Mouse (Mus musculus) c-Kit-positive CD71-positive TER-119-negative erythroid progenitor cells, embryonic 14.5 days (primary cell): ENCODE results near the gene Ndrg4.

Source experiments
- DNase-seq: peaks from one replicate; pipeline ENCODE4 v3.0.0-alpha.2; 2013; ENCODE audit warnings: low read depth

Gene Ndrg4

GRCm38 (mm10) chr8:95716546-95717335 lies 40.0 kb downstream of the Ndrg4 start:
- no peak for DNase-seq

- DNase-seq: no peak
These were observed 50.8 kb downstream of the Ndrg4 start for GRCm38 (mm10) chr8:95727625-95728024.

- DNase-seq: no peak
These were observed 61.8 kb downstream of the Ndrg4 start for GRCm38 (mm10) chr8:95738596-95738995.

GRCm38 (mm10) chr8:95741732-95742131 lies 65.0 kb downstream of the Ndrg4 start:
- no peak for DNase-seq

GRCm38 (mm10) chr8:95748028-95748427 lies 71.2 kb downstream of the Ndrg4 start:
- DNase-seq: no peak

GRCm38 (mm10) chr8:95751924-95752323 lies 75.1 kb downstream of the Ndrg4 start:
- DNase-seq: no peak

- DNase-seq: no peak
These were observed 83.5 kb downstream of the Ndrg4 start for GRCm38 (mm10) chr8:95760323-95760722.

- no peak for DNase-seq
These were observed 87.4 kb downstream of the Ndrg4 start for GRCm38 (mm10) chr8:95764133-95764532.
